Mouse (Mus musculus) brain, embryonic 14.5 days (tissue): Measurements from ENCODE around the gene Tubal3.

ENCODE experiments used
- CTCF ChIP-seq: fragments of 200-500 bp; IDR thresholded peaks from 2 replicates; pipeline ENCODE4 v1.5.1; 2012; ENCODE audit warnings: inconsistent platforms, mild to moderate bottlenecking, moderate library complexity, borderline replicate concordance; ENCODE audit not compliant: insufficient read depth, insufficient read length; ENCODE audit errors: extremely low read depth
- POLR2A ChIP-seq: fragments of 200-500 bp; IDR thresholded peaks from 2 replicates; pipeline ENCODE4 v1.6.1; 2012; ENCODE audit warnings: mild to moderate bottlenecking, inconsistent platforms, borderline replicate concordance; ENCODE audit not compliant: poor library complexity, insufficient read depth, insufficient read length, severe bottlenecking; ENCODE audit errors: extremely low read depth

DNA sequence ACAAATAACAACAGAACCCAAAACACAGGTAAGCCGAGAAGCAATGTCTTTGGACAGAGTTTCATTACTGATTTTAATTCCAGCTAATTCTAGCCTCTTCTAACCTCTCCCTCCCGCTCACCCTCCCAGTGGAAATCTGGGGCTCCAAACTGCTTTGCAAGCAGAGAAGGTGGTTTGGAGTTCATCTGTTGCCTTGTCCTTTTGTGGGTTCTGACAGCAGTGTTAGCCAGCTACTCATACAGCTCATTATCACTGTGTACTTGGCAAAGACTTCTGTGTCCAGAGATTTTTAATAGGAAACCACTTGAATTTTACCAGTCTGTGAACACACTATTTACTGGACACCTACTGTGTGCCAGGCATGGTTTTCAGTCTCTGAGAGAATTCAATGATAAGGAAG, 27.2 kb downstream of the Tubal3 start, which contains the start of gene Ucn3:
- TF ChIP-seq CTCF (no peak), POLR2A (no peak)
